Mouse (Mus musculus): ENCODE data around the gene Exosc7.
A peak's percentile ranks its signal among the peaks of the same experiment; 100 is the strongest.

The Exosc7 gene

DNA sequence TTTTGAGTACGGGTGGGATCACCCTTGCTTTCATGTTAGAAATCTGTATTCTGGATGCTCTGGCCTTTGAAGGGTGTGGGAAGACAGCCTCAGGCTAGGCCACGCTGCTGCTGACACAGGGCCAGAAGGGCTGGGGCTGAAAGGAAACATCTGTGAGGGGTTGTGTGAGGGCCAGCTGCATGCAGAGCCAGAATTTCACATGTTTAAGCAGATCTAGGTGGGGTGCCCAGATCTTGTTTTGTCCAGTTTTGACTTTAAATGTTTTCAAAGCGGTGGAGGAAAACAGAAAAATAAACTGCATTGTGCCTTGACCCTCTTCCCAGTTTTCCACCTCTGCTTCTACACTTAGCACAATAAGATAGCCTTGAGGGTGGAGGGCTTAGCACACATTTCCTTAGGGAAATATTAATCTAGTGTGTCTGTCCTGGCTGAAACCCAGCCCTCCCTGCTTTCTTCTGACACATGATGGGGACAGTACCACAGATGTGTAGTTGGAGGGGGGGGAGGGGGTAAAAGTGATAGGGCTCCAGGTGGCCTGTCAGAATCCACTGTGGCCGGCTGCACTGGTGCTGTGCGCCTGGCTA lies 26.0 kb downstream of the Exosc7 start:
- DNase-seq (ENCODE audit: low spot score in 2 of 2) = peak; percentile 58 to 82

DNA sequence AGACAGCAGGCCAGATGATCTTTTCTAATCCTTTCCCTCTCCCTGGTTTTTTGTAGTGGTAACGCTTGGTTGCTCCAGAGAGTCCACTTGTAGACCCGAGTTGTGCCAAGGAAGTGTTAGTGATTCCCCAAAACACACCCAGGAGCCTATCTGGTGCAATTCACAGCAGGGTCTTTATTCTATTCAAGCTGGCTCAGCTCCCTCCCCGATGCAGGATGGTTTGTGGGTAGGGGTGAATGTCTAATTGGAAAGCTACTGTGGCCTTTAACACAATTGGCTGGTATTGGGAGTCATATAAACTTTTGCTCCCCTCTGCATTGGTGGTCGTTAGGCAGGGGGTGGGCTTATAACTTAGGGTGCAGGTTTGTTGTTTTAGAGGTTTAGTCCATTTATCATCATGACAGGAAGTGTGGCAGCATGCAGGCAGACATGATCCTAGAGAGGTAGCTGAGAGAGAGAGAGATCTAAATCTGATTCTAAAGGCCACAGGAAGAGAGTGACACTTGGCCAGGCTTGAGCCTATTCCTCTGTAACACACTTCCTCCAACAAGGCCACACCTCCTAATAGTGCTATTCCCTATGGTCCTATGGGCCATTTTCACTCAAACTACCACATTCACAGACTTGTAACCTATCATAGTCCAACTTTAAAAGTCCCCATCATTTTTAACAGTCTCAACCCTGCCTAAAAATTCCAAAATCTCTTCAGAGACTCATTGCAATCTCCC lies 27.0 kb downstream of the Exosc7 start:
- no peak for DNase-seq (ENCODE audit: low spot score in 2 of 2)

DNA sequence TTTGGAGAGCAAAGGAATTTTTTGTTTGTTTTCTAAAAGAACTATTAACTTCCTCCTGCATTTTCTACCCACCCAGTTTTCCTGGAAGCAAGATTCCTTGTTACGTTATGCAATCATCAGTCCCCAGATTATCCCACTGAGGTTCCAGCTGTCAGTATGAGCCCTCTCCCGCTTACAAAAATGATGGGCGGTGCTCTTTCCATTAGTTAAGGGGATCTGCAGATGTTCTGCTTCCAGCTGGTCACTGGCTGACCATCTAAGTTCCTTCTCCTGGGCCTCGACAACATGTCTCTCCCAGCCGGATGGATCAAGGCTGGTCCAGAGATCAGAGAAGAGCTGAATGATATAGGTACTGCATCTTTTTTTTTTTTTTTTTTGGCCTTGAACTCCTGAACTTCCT lies 35.4 kb downstream of the Exosc7 start:
- DNase-seq (ENCODE audit: low spot score in 2 of 2) = peak in 1 of 2 experiments; percentile 48

DNA sequence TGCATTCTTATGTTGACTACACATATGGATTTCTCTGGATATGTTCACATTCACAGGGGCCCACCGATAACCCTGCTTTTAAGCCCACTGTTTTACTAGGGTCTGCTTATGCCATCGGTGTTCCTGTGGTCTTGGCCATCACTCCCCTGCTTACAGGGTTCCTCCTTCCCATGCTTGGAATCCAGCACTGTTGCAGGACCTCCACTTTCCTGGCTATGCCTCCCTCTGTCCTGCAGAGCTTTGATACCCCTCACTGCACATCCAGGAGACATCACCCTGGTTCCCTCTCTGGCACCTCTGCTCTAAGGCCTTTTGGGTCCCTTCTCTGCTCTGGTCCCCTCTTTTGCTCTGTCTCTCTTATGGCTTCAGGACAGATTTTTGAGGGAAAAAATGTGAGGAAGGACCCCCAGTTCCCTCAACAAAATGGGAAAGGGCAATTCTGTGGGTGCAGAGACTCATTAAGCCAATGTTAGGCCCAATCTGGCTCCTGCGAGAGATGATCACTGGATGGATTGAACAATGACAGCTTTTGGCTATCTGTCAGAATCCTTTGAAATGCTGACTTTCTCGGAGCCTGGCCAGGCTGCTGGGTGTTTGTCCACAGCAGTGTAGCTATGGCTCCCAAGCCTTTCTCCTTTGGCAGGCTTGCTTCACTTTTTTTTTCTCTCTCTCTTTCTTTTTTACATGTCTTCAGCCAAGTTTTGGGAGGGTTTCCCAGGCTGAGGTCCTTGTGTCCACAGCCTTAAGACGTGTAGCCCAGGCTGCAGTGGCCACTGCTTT lies 37.4 kb downstream of the Exosc7 start, which contains the start of gene Clec3b:
Clec3b (plus strand) TSS at position 706 of the 780 bp plus-strand sequence.
- peak in 1 of 2 experiments; percentile 70 for DNase-seq (ENCODE audit: low spot score in 2 of 2)

DNA sequence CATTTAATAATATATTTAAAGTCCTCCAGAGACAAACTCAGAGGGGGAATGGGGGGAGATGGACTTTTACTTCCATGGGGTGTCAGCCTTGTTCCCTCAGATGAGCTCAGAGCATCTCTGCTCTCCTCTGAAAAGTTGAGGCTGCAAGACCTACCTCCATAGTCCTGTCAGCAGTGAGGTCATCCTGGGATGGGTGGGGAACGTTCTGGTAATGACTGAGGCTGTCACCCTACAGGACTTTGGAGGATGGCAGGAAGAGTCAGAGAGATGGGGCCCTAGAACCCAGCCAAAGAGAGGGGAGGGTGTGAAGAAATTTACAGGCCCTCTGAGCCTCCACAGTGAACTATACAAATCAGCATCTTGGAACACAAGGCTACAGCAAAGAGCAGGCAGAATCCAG lies 38.5 kb downstream of the Exosc7 start:
- DNase-seq (ENCODE audit: low spot score in 2 of 2) = no peak

DNA sequence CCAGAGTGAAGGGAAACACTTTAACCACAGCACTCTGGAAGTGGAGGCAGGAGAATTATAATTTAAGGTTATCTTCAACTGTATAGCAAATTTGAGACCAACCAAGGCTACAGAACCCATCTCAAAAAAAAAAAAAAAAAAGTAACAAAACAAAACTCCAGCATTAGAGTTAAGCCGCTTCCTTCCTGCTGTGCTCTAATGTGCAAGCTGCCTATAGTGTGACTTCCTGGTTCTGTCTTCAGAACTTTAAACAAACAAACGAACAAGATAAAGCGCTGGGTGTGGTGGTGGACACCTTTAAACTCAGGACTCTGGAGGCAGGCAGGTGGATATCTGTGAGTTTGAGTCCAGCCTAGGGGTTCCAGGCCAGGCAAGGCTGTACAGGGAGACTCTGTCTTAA lies 39.0 kb downstream of the Exosc7 start:
- DNase-seq (ENCODE audit: low spot score in 2 of 2) = no peak

DNA sequence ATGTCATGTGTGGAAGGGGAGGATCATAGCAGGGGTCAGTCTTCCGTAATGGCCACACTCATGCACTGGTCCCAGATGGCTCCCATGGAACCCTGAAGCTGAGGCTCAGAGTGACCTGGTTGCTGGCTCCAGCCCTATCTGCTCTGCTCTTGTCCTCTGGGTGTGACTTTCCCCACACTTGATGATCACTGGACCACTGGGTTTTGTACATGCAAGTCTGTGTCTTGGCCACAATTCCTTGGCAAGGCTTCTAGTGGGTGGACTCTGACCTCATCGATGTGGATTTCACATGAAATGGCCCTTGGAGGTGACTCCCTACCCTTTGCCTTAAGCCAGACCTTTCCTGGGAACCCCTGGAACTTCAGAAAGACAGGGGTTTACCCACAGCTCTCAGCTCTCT lies 40.1 kb downstream of the Exosc7 start:
- peak in 1 of 2 experiments; percentile 60 for DNase-seq (ENCODE audit: low spot score in 2 of 2)

DNA sequence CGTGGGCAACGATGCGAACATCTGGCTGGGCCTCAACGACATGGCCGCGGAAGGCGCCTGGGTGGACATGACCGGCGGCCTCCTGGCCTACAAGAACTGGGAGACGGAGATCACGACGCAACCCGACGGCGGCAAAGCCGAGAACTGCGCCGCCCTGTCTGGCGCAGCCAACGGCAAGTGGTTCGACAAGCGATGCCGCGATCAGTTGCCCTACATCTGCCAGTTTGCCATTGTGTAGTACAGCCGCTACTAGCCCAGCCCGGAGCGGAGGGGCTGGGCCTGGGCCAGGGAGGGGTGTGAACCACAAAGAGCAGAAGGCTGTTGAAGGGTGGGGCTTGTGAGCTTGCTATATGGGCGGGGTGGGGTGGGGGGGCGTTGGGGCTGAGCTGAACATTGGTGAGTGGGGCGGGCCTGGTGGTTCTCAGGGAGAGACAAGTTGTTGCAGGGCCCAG lies 43.9 kb downstream of the Exosc7 start:
- DNase-seq (ENCODE audit: low spot score in 2 of 2) = peak; percentile 69 to 78

DNA sequence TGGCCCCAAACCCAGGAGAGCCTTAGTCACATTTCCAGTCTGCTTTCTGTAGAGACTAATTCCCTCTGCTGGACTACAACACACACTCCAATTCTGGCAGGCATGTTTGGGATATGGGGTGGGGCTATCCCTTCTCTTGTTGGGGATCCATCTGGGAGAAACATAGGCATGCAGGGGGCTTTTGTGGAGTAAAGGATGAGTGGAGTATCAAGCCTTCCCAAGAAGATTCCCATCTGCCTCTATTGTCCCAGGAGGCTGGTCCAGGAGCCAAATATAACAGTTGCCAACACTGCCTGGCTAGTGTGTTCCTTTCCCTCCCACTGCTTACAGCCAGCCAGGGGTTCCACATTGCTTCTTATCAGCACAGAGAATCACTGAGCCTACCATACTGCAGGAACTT lies 44.7 kb downstream of the Exosc7 start:
- DNase-seq (ENCODE audit: low spot score in 2 of 2) = peak in 1 of 2 experiments; percentile 47

DNA sequence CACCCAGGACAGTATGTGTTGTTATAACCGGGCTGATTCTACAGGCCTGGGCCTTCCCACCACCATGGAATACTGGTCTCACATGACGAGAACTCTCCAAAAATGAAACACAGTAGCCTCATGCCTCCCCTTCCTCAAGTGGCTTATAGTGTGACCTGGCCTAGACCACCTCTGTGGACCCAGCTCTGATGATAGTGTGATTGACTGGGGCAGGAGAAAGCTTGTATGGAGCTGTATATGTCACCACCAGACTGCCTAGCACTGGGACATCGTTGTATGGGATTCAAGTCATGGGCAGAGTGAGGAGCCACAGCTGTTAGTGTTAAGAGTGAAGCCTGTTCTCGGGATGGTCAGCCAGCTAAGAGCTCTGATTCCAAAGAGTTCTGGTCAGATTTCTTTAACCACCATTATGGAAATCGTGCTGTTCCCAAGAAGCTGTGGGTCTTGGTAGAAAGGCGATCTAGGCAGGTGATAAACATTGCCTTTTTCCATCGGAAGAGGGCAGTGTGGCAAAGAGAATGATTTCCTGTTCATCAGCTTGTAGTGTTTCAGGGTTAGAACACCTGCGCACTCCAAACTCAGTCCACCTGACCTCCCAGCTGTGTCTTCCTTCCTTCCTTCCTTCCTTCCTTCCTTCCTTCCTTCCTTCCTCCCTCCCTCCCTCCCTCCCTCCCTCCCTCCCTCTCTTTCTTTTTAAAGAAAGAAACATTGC lies 45.3 kb downstream of the Exosc7 start:
- DNase-seq (ENCODE audit: low spot score in 2 of 2) = no peak

DNA sequence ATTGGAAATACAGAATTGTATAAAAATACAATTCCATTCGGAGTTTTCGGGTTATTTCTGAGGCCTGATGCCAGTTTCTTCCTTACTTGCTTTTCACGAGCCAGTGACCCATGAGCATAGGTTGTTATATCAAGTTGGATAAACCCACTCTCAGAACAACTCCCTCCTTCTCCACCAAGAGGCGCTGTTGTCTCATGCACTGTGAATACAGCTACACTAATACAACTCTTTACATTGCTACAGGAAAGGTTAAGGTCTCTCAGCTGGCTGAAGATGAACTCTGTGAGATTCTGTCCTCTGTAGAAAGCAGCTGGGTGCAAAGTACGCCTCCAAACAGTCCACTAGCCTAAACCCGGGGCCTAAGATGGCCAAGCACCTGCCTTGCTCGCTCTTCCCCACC lies 46.3 kb downstream of the Exosc7 start:
- peak; percentile 70 to 75 for DNase-seq (ENCODE audit: low spot score in 2 of 2)

DNA sequence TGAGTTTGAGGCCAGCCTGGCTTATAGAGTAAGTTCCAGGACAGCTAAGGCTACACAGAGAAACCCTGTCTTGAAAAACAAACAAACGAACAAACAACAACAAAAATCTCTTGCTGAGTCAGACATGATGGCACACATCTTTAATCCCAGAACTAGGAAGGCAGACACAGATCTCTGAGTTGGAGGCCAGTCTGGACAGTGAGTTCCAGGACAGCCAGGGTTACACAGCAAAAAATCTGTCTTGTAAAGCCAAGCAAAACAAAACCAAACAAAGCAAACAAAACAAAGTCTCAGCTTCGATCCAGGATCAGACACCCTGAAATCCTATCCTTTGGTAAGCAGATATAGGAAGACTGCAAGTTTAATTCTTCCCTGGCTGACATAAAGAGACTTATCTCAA lies 48.8 kb downstream of the Exosc7 start:
- DNase-seq (ENCODE audit: low spot score in 2 of 2) = no peak

DNA sequence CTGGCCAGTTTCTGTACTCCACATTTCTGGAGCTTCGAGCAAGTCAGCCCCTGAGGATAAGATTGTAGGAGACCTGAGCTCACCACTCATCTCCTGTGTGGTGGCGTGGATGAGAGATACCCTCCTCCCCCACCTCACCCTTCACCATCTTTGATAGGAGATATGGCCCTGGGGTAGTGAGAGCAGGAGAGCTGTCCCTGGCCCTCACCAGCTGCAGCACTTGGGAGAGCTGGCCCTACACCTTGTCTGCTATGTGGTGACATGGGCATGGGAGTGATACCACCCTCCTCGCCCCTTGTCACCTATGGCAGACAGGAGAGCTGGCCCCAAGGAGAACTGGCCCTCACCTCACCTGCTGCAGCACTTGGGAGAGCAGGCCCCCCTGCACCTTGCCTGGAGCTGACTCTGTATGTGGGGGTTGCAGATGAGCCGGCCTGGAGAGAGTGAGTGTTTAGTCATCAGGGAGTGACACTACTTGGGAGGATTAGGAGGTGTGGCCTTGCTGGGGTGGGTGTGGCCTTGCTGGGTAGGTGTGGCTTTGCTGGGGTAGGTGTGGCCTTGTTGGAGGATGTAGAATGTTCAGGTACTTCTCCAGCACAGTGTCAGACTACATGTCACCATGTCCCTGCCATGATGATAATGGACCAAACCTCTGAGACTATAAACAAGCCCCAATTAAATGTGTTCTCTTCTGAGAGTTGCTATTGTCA lies 50.1 kb downstream of the Exosc7 start:
- no peak for DNase-seq (ENCODE audit: low spot score in 2 of 2)

DNA sequence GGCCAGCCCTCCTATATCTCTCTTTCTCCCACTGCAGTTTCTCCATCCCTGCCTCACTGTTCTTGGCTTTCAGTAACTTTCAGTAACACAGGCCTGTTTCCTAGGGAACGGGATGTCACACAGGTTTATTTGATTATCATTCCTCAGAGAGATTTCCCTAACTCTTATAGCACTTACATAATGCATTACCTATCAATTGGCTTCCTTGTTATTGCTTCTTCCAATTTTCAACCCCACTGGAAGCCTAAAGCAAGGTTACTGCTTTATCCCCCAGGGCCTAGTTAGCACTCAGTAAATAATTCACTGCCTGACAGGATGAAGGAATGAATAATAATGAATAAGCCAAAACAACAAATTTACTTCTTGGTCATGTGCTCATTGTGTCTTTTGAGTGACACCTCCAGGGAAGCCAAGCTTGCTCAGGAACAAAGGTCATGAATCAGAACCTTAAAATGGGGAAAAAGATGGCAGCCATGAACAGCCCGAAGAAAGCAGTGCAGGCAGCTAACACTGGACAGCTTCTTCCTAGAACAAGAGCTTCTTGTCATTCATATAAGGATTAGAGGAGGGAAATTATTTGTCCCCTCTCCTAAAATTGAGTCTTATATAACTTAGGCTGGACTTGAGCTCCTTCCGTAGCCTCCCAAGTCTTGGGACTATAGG lies 52.9 kb downstream of the Exosc7 start:
- no peak for DNase-seq (ENCODE audit: low spot score in 2 of 2)

DNA sequence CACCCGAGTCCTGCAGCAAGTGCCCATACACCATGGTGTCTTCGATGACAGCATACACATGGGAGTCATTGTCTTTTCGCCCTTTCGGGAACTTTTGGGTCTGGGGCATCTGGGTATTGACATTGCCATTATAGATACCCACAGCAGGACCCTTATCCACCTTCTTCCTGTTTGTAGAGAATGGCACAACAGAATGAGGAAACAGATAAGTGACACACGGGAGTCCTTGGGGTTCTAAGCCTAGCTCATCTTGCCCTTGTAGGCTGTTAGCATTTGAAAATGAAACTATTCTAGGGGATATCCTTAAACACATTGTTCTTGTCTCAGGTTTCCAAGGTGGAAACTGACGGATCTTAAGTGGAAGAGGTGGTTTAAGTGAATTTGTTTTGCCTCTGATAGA lies 60.7 kb downstream of the Exosc7 start:
- DNase-seq (ENCODE audit: low spot score in 2 of 2) = no peak

DNA sequence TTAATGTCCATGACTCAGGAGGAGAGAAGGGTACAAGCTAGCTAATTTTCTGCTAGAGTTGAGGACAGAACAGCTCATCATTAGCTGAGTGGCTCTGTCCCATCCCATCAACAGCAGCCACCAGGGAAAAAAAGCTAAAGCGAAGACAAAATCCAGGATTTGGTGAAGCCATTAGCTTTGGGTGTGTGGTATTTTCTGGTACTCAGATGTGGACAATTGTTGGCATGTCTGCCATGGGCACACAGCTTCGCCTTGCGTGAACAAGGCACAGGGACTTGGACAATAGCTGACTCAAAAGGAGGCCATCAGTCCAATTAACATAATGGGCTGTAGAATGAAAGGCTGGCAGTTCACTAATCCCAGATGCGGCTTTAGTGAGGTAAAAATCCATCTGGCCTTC lies 61.3 kb downstream of the Exosc7 start:
- no peak for DNase-seq (ENCODE audit: low spot score in 2 of 2)

DNA sequence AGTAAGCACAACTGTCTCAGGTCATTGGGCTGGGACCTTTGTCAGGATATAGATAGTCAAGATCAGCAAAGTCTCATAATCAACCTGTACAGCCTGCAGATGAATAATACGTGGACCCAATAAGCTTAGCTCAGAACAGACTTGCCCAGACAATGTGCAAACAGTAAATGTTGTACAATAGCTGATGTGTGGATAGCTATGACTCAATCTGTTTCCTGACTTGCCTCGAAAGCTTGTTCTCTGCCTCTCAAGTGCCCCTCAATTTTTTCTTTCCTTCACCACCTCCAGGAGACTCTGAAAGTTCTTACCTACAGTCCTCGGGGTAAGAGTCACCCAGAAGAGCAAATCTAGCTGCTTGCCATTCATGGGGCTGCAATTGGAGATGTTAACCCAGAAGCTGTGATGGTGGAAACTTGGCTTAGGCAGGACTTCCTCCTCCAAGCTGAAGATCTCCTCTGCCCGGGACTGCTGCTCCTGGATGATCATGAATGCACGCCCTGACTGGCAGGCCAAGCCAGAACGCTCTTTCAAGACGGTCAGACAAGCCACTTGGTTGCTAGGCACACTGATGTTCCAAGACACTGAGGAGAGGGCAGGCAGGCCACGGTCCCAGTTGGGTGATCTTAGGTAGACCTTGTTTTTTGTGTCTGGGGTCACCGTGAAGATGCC lies 64.5 kb downstream of the Exosc7 start:
- DNase-seq (ENCODE audit: low spot score in 2 of 2) = no peak

DNA sequence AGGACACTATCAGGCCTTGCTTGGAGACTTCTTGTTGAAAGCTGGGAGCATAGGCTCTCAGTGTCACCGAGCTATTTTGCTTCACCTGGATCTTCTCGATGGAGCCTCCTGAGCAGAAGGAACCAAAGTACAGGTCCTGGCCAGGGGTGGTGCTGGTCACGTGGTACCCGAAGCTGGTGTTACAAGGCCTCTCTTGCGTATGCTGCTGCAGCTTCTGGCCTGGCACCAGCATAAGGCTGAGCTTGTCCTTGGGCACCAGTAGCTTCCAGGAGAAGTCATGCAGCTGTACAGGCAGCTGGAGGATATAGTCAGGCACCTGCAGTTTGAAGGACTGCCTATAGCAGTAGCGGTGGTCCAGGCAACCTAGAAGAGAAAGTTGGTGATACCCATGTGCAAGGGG lies 67.0 kb downstream of the Exosc7 start:
- DNase-seq (ENCODE audit: low spot score in 2 of 2) = no peak

DNA sequence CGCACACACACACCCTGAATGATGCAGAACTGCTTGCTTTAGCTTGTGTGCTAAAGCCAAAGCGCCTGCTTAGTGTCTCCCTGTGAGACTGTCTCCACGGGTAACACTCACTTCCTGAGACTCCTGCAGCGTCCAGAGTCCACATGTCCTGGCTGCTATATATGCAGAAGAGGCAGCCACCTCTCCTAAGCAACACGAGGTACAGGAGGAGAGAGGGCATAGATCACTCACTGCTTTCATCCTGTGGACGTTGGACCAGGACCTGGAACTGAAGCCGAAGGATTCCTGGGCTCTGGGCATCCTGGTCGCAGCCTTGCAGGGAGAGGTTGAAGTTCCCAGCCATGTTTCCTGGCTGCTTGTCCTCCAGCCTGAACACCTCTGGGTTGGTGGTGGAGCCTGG lies 70.2 kb downstream of the Exosc7 start:
- no peak for DNase-seq (ENCODE audit: low spot score in 2 of 2)

DNA sequence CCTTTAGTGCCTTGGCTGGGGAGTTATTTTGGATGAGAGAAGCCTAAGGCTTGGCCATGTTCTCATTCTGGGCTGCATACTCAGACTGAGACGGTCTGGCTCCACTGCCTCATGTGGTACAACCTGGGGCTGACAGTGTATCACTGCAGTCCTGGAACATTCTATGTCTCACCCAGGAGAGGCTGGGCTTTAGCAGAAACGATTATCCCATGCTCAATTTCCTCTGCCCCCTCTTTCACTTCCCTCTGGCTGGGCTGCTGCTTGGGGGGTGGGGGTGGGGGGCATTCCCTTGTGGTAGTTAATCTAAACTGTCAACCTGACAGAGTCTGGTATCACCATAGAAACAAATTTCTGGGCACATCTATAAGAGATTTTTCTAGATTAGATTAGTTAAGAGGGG lies 72.5 kb downstream of the Exosc7 start:
- DNase-seq (ENCODE audit: low spot score in 2 of 2) = no peak
